Mouse (Mus musculus): ENCODE data around the gene Aurka. TPM values are rescaled to one million over a fixed set of nuclear protein-coding genes. Genes with fewer than 3 reads are reported as not detected.

Gene Aurka
- polyA plus RNA-seq, 1 experiment from 2014 or later = 112 TPM

DNA sequence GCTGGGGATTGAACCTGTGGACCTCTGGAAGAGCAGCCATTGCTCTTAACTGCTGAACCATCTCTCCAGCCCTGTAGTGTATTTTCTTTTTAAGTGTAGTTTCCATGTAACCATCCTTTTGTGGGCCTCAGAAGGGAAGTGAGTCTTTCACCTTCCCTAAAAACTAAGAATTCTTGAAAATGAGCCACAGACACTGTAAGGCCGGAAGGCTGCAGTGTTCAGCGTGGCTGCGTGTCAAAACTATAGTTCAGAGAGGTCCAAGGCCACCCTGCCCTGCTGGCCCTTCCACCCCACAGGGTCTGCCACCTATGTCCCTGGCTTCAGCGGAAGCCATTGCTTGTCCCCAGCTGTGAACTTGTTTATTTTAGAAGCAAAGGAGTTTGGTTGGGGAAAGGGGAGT, 35.8 kb upstream of the Aurka start:
- Histone ChIP-seq H3K9me3 (ENCODE audit: low read length) (no peaks in the 10 kb centered on the region), H3K4me1 (ENCODE audit: insufficient read depth, low read length) (no peaks in the 10 kb centered on the region), H3K27me3 (ENCODE audit: insufficient read depth, low read length) (no peaks in the 10 kb centered on the region), H3K4me2 (replicated peaks; ENCODE audit: low read depth, low read length) (no peak overlapping the region), H3K36me3 (ENCODE audit: insufficient read depth, low read length) (no peaks in the 10 kb centered on the region), H3K4me3 (ENCODE audit: low read length) (no peak overlapping the region), H3K27ac (ENCODE audit: low read length) (no peak overlapping the region), H3K9ac (replicated peaks; ENCODE audit: low read length) (no peak overlapping the region)
- ATAC-seq (ENCODE audit: low FRiP score, low TSS enrichment) = no peak
- WGBS = 56% methylated on average over 4 of the region's 4 CpGs

DNA sequence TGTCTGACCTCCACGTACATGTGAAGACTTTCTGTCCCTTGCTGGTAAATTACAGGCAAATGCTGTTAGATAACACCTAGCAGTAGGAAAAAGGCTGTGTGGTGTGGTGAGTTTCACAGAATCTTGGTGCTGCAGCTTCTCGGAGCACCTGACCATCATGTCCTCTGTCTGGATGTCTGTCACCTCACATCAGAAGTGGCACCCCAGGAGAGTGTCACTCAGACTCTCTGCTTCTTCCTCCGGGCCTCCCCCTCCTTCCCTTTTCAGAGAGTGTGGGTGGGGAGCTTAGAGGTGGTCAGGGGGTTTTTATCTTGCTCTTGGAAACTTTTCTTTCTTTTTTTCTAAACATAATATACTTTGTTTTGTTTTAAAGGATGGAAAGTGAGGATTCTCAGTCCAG, 34.7 kb upstream of the Aurka start:
- Histone ChIP-seq H3K4me3 (ENCODE audit: low read length) (no peak overlapping the region), H3K4me2 (replicated peaks; ENCODE audit: low read depth, low read length) (no peak overlapping the region), H3K9me3 (ENCODE audit: low read length) (no peaks in the 10 kb centered on the region), H3K4me1 (ENCODE audit: insufficient read depth, low read length) (no peaks in the 10 kb centered on the region), H3K36me3 (ENCODE audit: insufficient read depth, low read length) (no peaks in the 10 kb centered on the region), H3K27me3 (ENCODE audit: insufficient read depth, low read length) (no peaks in the 10 kb centered on the region), H3K9ac (replicated peaks; ENCODE audit: low read length) (no peak overlapping the region), H3K27ac (ENCODE audit: low read length) (no peak overlapping the region)
- ATAC-seq (ENCODE audit: low FRiP score, low TSS enrichment) = no peak
- WGBS = 65% methylated on average over 3 of the region's 3 CpGs

DNA sequence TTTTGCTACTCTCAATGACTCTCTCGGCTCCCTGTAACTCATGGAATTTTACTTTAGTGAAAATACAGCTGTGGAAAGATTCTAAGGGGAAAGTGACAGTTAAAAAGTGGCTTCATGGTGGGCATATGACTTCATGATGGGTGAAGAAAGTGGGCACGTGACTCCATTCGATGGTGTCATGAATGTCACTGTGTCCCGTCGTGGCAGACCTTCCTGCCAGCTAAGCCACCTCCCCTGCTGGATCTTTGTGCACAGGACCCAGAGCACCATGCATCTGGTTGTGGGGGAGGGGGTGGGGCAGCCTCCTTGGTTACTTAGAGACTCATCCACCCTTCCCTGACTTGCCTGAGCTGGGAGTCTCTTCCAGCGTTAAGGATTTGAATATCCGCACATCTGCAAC, 33.9 kb upstream of the Aurka start:
- H3K9ac ChIP-seq (replicated peaks; ENCODE audit: low read length) = no peak overlapping the region
- no peak overlapping the region for H3K27ac ChIP-seq (ENCODE audit: low read length)
- no peaks in the 10 kb centered on the region for H3K27me3 ChIP-seq (ENCODE audit: insufficient read depth, low read length)
- no peak for ATAC-seq (ENCODE audit: low FRiP score, low TSS enrichment)
- WGBS = 58% methylated on average over 7 of the region's 7 CpGs
- H3K4me1 ChIP-seq (ENCODE audit: insufficient read depth, low read length) = no peaks in the 10 kb centered on the region
- H3K9me3 ChIP-seq (ENCODE audit: low read length) = no peaks in the 10 kb centered on the region
- H3K4me3 ChIP-seq (ENCODE audit: low read length) = no peak overlapping the region
- H3K4me2 ChIP-seq (replicated peaks; ENCODE audit: low read depth, low read length) = no peak overlapping the region
- H3K36me3 ChIP-seq (ENCODE audit: insufficient read depth, low read length) = no peaks in the 10 kb centered on the region

DNA sequence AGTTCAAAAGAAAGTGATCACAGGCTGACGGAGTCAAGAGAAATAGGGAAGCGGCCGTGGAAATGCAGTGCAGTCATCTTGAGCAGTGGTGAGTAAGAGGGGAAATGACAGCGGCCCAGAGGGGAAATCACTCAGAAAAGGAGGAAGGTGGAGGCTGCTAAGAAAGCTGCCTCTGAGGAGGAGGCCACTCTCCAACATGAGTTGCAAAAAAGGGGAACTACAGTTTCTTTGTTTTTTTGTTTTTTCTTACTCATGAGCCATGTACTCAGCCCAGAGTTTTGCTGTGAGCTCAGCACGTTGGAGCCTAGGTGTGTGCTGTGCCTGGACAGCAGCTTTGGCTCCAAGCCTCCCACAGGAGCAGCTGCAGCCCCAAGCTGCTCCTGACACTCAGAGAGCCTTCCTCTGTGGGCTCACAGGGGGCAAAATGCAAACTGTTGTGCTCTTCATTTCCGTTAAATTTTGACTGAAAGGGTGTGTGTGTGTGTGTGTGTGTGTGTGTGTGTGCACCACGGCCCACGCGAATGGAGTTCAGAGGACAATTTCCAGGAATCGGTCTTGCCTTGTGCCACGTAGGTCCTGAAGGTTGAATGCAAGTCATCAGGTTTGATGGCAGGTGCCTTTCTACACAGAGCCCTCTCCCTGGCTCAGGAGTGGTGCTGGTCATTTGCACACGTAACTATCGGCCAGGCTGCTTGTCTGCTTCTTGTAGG, 30.9 kb upstream of the Aurka start:
- ATAC-seq (ENCODE audit: low FRiP score, low TSS enrichment) = no peak
- no peak overlapping the region for H3K27ac ChIP-seq (ENCODE audit: low read length)
- H3K9ac ChIP-seq (replicated peaks; ENCODE audit: low read length) = no peak overlapping the region
- H3K4me3 ChIP-seq (ENCODE audit: low read length) = no peak overlapping the region
- WGBS = 64% methylated on average over 13 of the region's 13 CpGs
- H3K9me3 ChIP-seq (ENCODE audit: low read length) = no peaks in the 10 kb centered on the region
- H3K4me1 ChIP-seq (ENCODE audit: insufficient read depth, low read length) = no peaks in the 10 kb centered on the region
- no peak overlapping the region for H3K4me2 ChIP-seq (replicated peaks; ENCODE audit: low read depth, low read length)
- no peaks in the 10 kb centered on the region for H3K36me3 ChIP-seq (ENCODE audit: insufficient read depth, low read length)
- no peaks in the 10 kb centered on the region for H3K27me3 ChIP-seq (ENCODE audit: insufficient read depth, low read length)

DNA sequence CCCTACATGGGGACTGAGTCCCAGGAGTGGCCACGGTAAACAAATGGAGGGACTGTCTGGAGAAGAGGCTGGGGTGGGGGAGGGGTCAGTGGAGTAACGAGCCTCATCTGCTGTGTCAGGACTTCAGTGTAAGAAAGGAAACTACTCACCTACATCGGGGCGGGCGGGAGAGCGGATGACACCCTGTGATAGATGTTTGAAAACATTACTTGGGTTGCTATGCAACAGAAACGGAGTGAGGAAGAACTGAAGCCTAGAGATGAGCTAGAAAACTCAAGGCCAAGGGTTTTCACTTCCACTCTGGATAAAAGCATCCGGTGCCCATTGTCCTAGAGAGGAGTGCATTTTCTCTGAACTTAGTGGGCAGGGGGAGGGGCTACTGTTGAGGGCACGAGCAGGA, 29.6 kb upstream of the Aurka start:
- H3K27ac ChIP-seq (ENCODE audit: low read length) = no peak overlapping the region
- H3K4me3 ChIP-seq (ENCODE audit: low read length) = no peak overlapping the region
- ATAC-seq (ENCODE audit: low FRiP score, low TSS enrichment) = no peak
- H3K4me2 ChIP-seq (replicated peaks; ENCODE audit: low read depth, low read length) = no peak overlapping the region
- H3K9ac ChIP-seq (replicated peaks; ENCODE audit: low read length) = no peak overlapping the region
- H3K36me3 ChIP-seq (ENCODE audit: insufficient read depth, low read length) = no peaks in the 10 kb centered on the region
- H3K27me3 ChIP-seq (ENCODE audit: insufficient read depth, low read length) = no peaks in the 10 kb centered on the region
- 37% methylated on average over 9 of the region's 9 CpGs for WGBS
- H3K9me3 ChIP-seq (ENCODE audit: low read length) = no peaks in the 10 kb centered on the region
- H3K4me1 ChIP-seq (ENCODE audit: insufficient read depth, low read length) = no peaks in the 10 kb centered on the region

DNA sequence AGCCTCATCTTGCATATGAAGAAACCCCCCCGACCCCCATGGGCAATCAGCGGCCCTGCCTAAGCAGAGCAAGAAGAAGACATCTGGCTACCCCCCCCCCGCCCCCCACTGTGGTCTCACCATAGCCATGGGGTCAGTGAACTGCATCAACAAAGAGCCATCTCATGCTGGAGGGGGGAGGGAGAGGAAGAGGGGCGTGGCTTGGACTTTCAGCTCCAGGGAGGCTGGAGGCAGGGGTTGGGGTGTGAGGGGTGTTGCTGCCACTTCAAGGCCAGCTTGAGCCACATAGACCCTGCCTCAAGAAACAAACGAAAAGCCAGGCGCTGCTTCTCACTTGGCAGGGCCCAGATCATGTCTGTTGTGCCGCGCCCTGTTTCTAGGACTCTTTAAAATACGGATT, 25.6 kb upstream of the Aurka start:
- 0 out of 2 replicates have a peak, but pooled peaks have one; percentile 19 for ATAC-seq (ENCODE audit: low FRiP score, low TSS enrichment)
- Histone ChIP-seq H3K9ac (replicated peaks; ENCODE audit: low read length) (no peak overlapping the region), H3K4me1 (ENCODE audit: insufficient read depth, low read length) (no peaks in the 10 kb centered on the region), H3K4me2 (replicated peaks; ENCODE audit: low read depth, low read length) (no peak overlapping the region), H3K36me3 (ENCODE audit: insufficient read depth, low read length) (no peaks in the 10 kb centered on the region), H3K9me3 (ENCODE audit: low read length) (no peaks in the 10 kb centered on the region), H3K27ac (ENCODE audit: low read length) (no peak overlapping the region), H3K27me3 (ENCODE audit: insufficient read depth, low read length) (no peaks in the 10 kb centered on the region), H3K4me3 (ENCODE audit: low read length) (no peak overlapping the region)
- 51% methylated on average over 9 of the region's 9 CpGs for WGBS

DNA sequence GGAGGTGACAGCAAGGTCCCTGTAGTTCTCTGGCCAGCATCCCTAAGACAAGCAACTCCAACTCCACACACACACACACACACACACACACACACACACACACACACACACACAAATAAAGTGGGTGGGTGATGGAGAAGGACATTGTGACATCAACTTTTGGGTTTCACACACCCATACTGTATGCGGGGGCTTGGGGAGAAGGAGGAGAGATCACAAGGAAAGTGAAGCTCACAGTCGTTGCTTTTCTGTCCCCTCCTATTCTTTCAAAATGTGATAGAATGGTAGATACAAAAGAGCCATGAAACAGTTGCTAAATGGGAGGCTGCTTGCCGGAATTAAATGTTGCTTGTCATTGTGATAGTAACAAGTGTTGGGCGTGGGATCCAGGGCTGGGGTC, 24.3 kb upstream of the Aurka start:
- Histone ChIP-seq H3K4me3 (ENCODE audit: low read length) (no peak overlapping the region), H3K9ac (replicated peaks; ENCODE audit: low read length) (no peak overlapping the region), H3K27ac (ENCODE audit: low read length) (no peak overlapping the region)

DNA sequence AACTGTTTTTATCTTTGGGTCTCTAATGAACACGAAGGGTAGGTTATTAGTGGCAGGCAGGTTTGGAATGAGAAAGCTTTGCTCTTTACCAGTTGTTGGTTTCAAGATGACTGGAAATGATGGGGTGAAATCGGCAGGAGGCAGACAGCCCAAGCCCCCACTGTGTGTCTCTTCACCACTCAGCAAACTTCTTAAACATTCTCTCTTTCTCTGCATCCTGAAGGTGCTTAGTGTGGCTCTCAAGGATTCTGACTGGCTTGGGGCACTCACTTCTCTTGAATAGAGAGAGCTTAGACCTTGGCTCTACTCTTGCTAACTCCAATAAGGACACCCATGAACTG, 23.7 kb upstream of the Aurka start:
- Histone ChIP-seq H3K4me2 (replicated peaks; ENCODE audit: low read depth, low read length) (no peak overlapping the region), H3K4me1 (ENCODE audit: insufficient read depth, low read length) (no peaks in the 10 kb centered on the region), H3K9me3 (ENCODE audit: low read length) (no peaks in the 10 kb centered on the region), H3K27me3 (ENCODE audit: insufficient read depth, low read length) (no peaks in the 10 kb centered on the region), H3K9ac (replicated peaks; ENCODE audit: low read length) (no peak overlapping the region), H3K27ac (ENCODE audit: low read length) (no peak overlapping the region), H3K4me3 (ENCODE audit: low read length) (no peak overlapping the region), H3K36me3 (ENCODE audit: insufficient read depth, low read length) (no peaks in the 10 kb centered on the region)
- no peak for ATAC-seq (ENCODE audit: low FRiP score, low TSS enrichment)
- WGBS = 70% methylated on average over 2 of the region's 2 CpGs

More for the DNA sequence above, 24.3 kb upstream of the Aurka start:
- Histone ChIP-seq H3K36me3 (ENCODE audit: insufficient read depth, low read length) (no peaks in the 10 kb centered on the region), H3K27me3 (ENCODE audit: insufficient read depth, low read length) (no peaks in the 10 kb centered on the region), H3K4me1 (ENCODE audit: insufficient read depth, low read length) (no peaks in the 10 kb centered on the region), H3K4me2 (replicated peaks; ENCODE audit: low read depth, low read length) (no peak overlapping the region), H3K9me3 (ENCODE audit: low read length) (no peaks in the 10 kb centered on the region)
- no peak for ATAC-seq (ENCODE audit: low FRiP score, low TSS enrichment)
- WGBS = 81% methylated on average over 4 of the region's 4 CpGs

DNA sequence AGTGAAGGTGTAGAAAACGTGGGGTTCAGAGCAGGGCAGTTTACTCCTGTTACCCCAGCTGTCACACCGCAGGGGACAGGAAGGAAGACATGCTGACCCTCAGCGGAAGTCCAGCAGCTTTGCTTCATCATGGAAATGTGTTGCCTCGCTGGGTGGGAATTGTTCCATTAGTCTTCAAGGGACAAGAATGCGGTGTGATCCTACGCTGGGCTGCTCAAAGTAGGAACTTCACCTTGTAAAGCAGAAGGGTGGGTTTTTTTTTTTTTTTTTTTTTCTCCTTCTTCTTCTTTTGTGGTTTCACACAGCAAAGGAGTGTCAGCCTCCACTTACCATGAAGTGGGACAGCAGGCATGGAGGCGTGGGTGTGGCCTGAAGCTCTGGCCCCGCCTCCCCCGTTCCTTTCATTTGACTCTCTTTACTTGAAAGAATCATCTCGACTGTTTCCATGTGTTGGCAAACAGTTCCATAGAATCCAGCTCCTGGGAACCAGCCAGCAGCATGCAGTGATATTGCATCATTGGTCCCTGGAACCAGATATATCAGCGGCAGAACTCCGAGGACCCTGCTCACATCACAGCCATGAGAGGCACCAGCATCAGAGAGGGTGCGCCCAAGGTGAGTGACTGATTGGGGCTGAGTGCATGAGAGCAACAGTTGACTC, 23.2 kb upstream of the Aurka start, which contains the start of gene Cass4:
TSS of gene Cass4 (plus strand) at position 404 of the 661 bp plus-strand sequence.
- H3K4me3 ChIP-seq (ENCODE audit: low read length) = no peak within 1 kb of the TSS
- H3K9ac ChIP-seq (replicated peaks; ENCODE audit: low read length) = no peak within 1 kb of the TSS
- H3K4me1 ChIP-seq (ENCODE audit: insufficient read depth, low read length) = no peaks in the 10 kb centered on the region
- H3K27me3 ChIP-seq (ENCODE audit: insufficient read depth, low read length) = no peaks in the 10 kb centered on the region
- no peaks in the 10 kb centered on the region for H3K9me3 ChIP-seq (ENCODE audit: low read length)
- no peak within 1 kb of the TSS for H3K4me2 ChIP-seq (replicated peaks; ENCODE audit: low read depth, low read length)
- no peaks in the 10 kb centered on the region for H3K36me3 ChIP-seq (ENCODE audit: insufficient read depth, low read length)
- H3K27ac ChIP-seq (ENCODE audit: low read length) = no peak within 1 kb of the TSS
- ATAC-seq (ENCODE audit: low FRiP score, low TSS enrichment) = no peak
- 38% methylated on average over 13 of the region's 13 CpGs for WGBS

DNA sequence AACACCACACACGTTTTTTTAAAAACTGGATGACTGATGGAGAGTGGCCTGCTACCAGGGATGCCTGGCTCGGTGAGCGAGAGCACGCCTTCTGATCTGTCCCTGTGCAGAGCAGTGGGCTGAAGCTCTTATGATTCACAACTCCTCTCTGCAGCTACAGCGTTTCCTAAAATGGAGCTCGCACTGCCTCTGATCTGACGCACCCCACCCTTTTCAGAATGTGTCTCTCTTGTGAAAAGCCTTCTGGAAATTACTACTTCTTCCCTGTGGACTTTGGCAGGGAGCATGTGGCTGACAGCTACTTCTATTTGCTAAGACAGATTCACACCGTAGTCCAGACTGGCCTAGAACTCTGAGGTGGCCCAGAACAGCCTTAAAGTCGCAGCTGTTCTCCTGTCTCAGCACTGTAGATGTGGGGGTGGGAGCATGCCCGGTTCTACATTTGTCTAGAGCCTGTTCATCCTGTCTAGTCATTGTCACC, 21.7 kb upstream of the Aurka start:
- no peaks in the 10 kb centered on the region for H3K36me3 ChIP-seq (ENCODE audit: insufficient read depth, low read length)
- WGBS = 66% methylated on average over 10 of the region's 10 CpGs
- ATAC-seq (ENCODE audit: low FRiP score, low TSS enrichment) = no peak
- H3K9me3 ChIP-seq (ENCODE audit: low read length) = no peaks in the 10 kb centered on the region
- H3K4me1 ChIP-seq (ENCODE audit: insufficient read depth, low read length) = no peaks in the 10 kb centered on the region
- H3K27ac ChIP-seq (ENCODE audit: low read length) = no peak overlapping the region
- no peak overlapping the region for H3K4me3 ChIP-seq (ENCODE audit: low read length)
- H3K4me2 ChIP-seq (replicated peaks; ENCODE audit: low read depth, low read length) = no peak overlapping the region
- no peak overlapping the region for H3K9ac ChIP-seq (replicated peaks; ENCODE audit: low read length)
- H3K27me3 ChIP-seq (ENCODE audit: insufficient read depth, low read length) = no peaks in the 10 kb centered on the region
